Mouse (Mus musculus): ENCODE data around the gene Snapc3. TPM values are rescaled to one million over a fixed set of nuclear protein-coding genes. Genes with fewer than 3 reads are reported as not detected.
"Not testable (repeated sequence)": the region's sequence is repeated elsewhere in the genome, so short reads cannot be mapped to it uniquely, and the experiment has no call there.

Snapc3 gene
- total and polyA plus RNA-seq, 3 experiments = 18.2 to 28.7 (median 18.8) TPM

DNA sequence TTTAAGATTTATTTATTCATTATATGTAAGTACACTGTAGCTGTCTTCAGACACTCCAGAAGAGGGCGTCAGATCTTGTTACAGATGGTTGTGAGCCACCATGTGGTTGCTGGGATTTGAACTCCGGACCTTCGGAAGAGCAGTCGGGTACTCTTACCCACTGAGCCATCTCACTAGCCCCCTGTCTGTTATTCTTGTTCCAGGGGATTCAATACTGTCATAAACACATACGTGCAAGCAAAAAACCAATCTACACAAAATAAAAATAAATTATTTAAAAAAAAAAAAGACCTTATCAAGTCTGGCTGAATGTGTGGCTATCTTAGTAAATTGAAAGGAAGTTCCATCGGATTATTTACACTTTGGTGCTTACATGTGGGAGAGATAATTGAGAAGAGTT is 98.6 kb downstream of the Snapc3 start:
- dilution Hi-C loops (cut with MboI; ENCODE audit: extremely low pct_ligation_motif_present, extremely low pct_unique_long_range_greater_than_20kb, low sequenced_read_pairs); H3K27me3 ChIP-seq (replicated peaks); H3K79me2 ChIP-seq (replicated peaks; ENCODE audit: control insufficient read depth, extremely low read depth, insufficient read depth, poor library complexity, severe bottlenecking); H3K4me2 ChIP-seq (ENCODE audit: insufficient read depth, low read depth, poor library complexity, severe bottlenecking); H3K27ac ChIP-seq (ENCODE audit: insufficient read depth, low read depth); H3K9me3 ChIP-seq (replicated peaks; ENCODE audit: low read length); H3K36me3 ChIP-seq (replicated peaks in 1 of 2; ENCODE audit: control insufficient read depth in 1 of 2, insufficient read depth in 1 of 2, low read length in 1 of 2); DNase-seq (ENCODE audit: extremely low read depth); H3K4me3 ChIP-seq (replicated peaks in 1 of 3; ENCODE audit: low read depth in 2 of 3, low read length in 2 of 3, poor library complexity in 1 of 3); H3K9ac ChIP-seq (ENCODE audit: insufficient read depth, low read depth): not testable (repeated sequence)
- peaks cover 5 to 34% of the 10 kb centered on the region in 2 experiments for H3K4me1 ChIP-seq (ENCODE audit: control insufficient read depth in 1 of 2, insufficient read depth in 2 of 2)
- in situ Hi-C loops (cut with MboI; ENCODE audit: low pct_ligation_motif_present, low pct_unique_long_range_greater_than_20kb, low sequenced_read_pairs) = loop anchor here (25.0 kb wide), 1 partner anchor 204 kb away; the partner anchor contains the start of gene Ttc39b

Other genes starting within 250 kb of the Snapc3 start
- 12.6 and 14.7 TPM in 2 replicates for gene Ttc39b, start 93.5 kb upstream of the Snapc3 start, total RNA-seq (2012; rRNA removed)
- 16.7 and 17.3 TPM in 2 replicates for gene Ttc39b, start 93.5 kb upstream of the Snapc3 start, total RNA-seq (2014; rRNA removed)
- 15.7 and 17.8 TPM in 2 replicates for gene Ttc39b, start 93.5 kb upstream of the Snapc3 start, polyA plus RNA-seq (2012; ENCODE audit: insufficient read length, low read depth)
- gene Psip1, start 68.7 kb downstream of the Snapc3 start, total RNA-seq (2012; rRNA removed) = 61.7 and 67.5 TPM in 2 replicates
- gene Psip1, start 68.7 kb downstream of the Snapc3 start, total RNA-seq (2014; rRNA removed) = 107 and 114 TPM in 2 replicates
- 143 and 157 TPM in 2 replicates for gene Psip1, start 68.7 kb downstream of the Snapc3 start, polyA plus RNA-seq (2012; ENCODE audit: insufficient read length, low read depth)
- 1.1 and 1.5 TPM in 2 replicates for gene Ccdc171, start 107.8 kb downstream of the Snapc3 start, total RNA-seq (2012; rRNA removed)
- gene Ccdc171, start 107.8 kb downstream of the Snapc3 start, total RNA-seq (2014; rRNA removed) = 0.93 and 1.4 TPM in 2 replicates
- gene Ccdc171, start 107.8 kb downstream of the Snapc3 start, polyA plus RNA-seq (2012; ENCODE audit: insufficient read length, low read depth) = 2.2 and 2.3 TPM in 2 replicates

Data from CH12.LX (cell line).